In the genomic region with DNA sequence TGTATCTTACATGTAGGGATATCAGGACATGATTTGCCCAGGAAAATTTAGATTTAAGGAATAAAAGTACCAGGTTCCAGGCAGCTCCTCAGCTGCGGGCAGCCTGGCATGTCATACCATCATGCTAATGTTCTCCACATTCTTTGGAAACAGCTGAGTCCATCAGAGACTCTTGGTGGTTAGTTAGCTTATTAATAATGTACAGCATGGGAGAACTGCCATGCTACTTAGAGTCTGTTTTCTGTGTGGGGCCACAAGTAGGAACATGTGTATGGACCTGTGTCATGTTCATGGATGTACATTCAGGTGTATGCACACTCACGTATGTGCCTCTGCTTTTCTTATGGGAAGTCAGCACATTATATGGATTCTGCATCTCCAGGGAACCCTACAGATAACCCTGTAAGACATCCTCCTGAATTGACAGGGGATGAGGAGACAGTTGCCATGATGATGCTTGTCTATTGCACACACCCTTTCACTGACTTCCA, we compare ENCODE assay signal across 1 mouse cellular context.
TF ChIP-seq lines count a peak whose summit lies in the region.

No protein-coding gene starts in this region.

TF ChIP-seq in MEL, 35 proteins besides CTCF, POLR2A, EP300 and RAD21 (continued from another document):
- no peak for TF ChIP-seq BHLHE40 (IDR thresholded peaks at IDR 0.05; ENCODE audit: borderline replicate concordance, low read depth, low read length)
- TF ChIP-seq MYB (IDR thresholded peaks at IDR 0.05; ENCODE audit: low read depth, low read length): no peak
